Mouse (Mus musculus): ENCODE results near the gene Acad11. TPM values are rescaled to one million over a fixed set of nuclear protein-coding genes. Genes with fewer than 3 reads are reported as not detected.

The Acad11 gene
- polyA plus RNA-seq (2017; shearing (Covaris generic)) = 14.3 TPM

DNA sequence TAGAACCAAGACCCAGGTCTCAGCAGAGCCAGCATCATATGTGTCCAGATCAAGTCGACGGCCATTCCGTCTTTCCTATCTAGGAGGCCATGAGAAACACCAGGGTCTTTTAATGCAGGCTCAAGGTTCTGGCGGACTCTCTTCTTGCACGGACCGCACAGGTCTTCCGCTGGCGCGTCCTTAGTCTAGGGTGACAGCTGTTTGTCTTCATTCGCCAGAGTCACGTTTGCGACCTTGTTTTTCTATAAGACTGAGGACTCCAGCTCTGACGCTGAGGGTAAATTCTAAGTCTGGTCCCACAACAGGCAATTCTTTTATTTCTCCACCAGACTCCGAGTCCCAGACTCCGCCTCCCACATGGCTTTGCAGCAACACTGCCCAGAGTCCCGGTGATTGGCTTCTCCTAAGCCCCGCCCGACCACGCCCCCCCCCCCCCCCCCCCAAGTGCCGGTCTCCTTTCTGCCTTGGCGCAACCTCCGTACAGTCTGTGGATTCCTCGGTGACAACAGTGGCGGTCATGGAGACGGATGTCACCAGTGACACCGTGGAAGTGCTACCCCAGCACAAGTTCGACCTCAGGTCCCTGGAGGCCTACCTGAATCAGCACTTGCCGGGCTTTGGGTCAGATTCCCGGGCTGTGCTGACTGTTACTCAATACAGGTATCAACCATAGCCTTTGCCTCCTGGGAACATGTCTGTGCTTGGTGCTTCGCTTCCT is at the start of gene Acad11:
Gene Acad11 (plus strand): TSS at position 134 of the 718 bp plus-strand sequence.

DNA sequence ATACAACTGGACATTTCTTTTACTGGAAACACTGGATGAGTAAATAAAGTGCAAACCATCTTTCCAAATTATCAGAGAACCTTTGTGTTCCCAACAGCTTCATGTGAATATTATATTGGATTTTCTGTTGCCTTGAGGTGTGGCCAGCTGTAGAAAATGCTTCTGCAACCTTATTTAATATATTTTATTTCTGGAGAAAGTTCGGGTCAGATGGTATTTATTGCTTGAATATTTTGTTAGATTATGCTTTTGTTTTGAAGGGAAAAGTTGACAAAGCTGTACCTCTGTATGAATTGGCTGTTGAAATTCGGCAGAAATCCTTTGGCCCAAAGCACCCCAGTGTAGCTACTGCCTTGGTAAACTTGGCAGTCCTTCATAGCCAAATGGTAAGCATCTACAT is 22.8 kb upstream of the Acad11 start, which contains the start of gene Gm28305:
Gene Gm28305 (plus strand): TSS at position 301 of the 400 bp plus-strand sequence.

DNA sequence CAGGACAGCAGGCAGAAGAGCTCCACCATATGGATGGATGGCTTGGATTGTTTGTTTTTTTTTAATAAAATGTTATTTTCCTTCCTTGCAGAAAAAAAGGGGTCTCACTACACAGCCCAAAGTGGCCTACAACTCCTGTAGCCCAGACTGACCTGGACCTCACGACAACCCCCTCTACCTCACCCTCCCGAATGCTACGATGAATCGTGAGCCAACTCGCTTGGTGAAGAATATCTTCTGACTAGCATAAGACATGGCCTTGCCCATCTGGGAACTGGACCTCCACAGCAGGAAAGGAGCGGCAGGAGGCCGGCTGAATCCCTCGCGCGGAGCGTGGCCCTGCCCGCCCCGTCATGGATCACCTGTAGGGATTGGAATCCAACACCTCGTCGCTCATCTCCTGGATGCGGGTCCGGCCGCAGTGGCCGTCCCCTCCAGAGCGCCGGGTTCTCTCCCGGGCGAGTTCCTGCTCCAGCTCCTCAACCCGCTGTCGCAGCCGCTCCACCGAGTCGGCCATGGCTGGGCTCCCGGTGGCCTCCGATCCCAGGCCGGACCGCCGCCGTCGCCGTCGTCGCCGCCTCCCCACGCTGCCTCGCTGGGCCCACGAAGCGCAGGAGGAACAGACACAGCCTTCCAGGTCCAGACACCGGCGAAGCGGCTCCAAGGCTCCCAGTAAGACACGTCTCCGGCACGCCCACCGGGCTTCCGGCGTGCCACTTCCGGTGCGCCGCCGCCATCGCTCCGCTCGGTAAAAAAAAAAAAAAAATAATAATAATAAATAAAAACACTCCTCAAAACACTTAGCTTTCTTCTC is 540 bp upstream of the Acad11 start, which contains the start of gene Uba5:
Gene Uba5 (minus strand): TSS at position 705 of the 814 bp plus-strand sequence.

DNA sequence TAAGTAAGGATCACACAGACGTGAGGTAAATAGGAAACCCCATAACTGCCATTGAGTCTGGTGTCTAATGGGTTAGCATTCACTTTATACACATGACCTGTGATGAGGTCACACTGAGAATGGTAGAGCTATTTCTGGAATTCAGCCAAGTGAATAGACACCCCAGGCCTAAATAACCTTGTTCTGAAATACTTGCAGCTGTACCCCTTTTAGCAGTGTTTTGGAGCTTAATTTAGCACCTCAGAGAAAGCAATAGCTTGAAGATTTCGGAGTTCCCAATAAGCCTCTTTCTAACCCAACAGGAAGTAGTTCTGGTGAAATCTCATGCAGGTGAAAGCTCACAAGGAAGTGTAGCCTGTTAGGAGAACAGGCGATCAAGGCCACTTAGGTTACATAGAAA is 63.7 kb downstream of the Acad11 start, which contains the start of gene Ackr4:
Gene Ackr4 (minus strand): TSS at position 101 of the 400 bp plus-strand sequence.

Other genes with a start within 250 kb of the Acad11 start
- gene Nphp3, start 60.8 kb upstream of the Acad11 start, polyA plus RNA-seq (2017; shearing (Covaris generic)) = 0.27 TPM
- gene Gm28305, start 22.7 kb upstream of the Acad11 start, polyA plus RNA-seq (2017; shearing (Covaris generic)) = not detected
- 29.7 TPM for gene Uba5, start 243 bp upstream of the Acad11 start, polyA plus RNA-seq (2017; shearing (Covaris generic))
- gene Ackr4, start 63.6 kb downstream of the Acad11 start, polyA plus RNA-seq (2017; shearing (Covaris generic)) = 1.0 TPM
- gene Dnajc13, start 199.6 kb downstream of the Acad11 start, polyA plus RNA-seq (2017; shearing (Covaris generic)) = 54.5 TPM

Data from activated CD4-positive, CD25-positive, alpha-beta regulatory T cell, adult 9 weeks (primary cell).